In genomic region chr11:96006367-96006851, GRCm38 (mm10) we compare ENCODE assay signal across 9 mouse cellular contexts. TPM values are rescaled to one million over a fixed set of nuclear protein-coding genes. Genes with fewer than 3 reads are reported as not detected.
DNase-seq lines count a peak whose midpoint lies in the region; ATAC-seq and TF ChIP-seq lines count a peak whose summit lies in the region.
"Had no signal": no experiment of that assay in that cellular context is flagged by ENCODE, and none has a peak within 500 bp of the region (broad histone marks: within the 10 kb centered on the region; RNA-seq: fewer than 3 reads in every experiment).

No protein-coding gene starts in this region.

- H3K4me3 ChIP-seq in E14TG2a.4 (replicated peaks; ENCODE audit: low read length), result peak overlapping the region; percentile 92
- H3K4me3 ChIP-seq in forebrain, postnatal 0 days (ENCODE audit: low read depth, low read length), result peak overlapping the region; percentile 58
- H3K4me3 ChIP-seq in limb, embryonic 11.5 days (ENCODE audit: low read depth, low read length), result peak overlapping the region; percentile 90

- H3K27ac ChIP-seq in forebrain, postnatal 0 days (ENCODE audit: low read depth, low read length), result peak overlapping the region; percentile 69
- H3K27ac ChIP-seq in limb, embryonic 11.5 days (replicated peaks; ENCODE audit: low read depth, low read length), result peak overlapping the region; percentile 97

- H3K9ac ChIP-seq in forebrain, postnatal 0 days, result peak overlapping the region; percentile 67
- H3K9ac ChIP-seq in limb, embryonic 11.5 days (ENCODE audit: low read length), result peak overlapping the region; percentile 97

- no peaks in the 10 kb centered on the region for H3K27me3 ChIP-seq in E14TG2a.4 (ENCODE audit: insufficient read depth, low read length)
- peaks cover 17% of the 10 kb centered on the region; the same call in 1 of the 2 replicates for H3K27me3 ChIP-seq in forebrain, postnatal 0 days (ENCODE audit: insufficient read depth, low read length)
- H3K27me3 ChIP-seq in limb, embryonic 11.5 days (ENCODE audit: control insufficient read depth, insufficient read depth, low read length), result no peaks in the 10 kb centered on the region

- peak overlapping the region; percentile 76 for H3K4me2 ChIP-seq in forebrain, postnatal 0 days (ENCODE audit: low read depth)
- H3K4me2 ChIP-seq in limb, embryonic 11.5 days (ENCODE audit: low read depth, severe bottlenecking), result peak overlapping the region; percentile 76

- no peaks in the 10 kb centered on the region for H3K9me3 ChIP-seq in E14TG2a.4 (ENCODE audit: low read length)
- H3K9me3 ChIP-seq in forebrain, postnatal 0 days (ENCODE audit: low read length), result no peaks in the 10 kb centered on the region
- no peaks in the 10 kb centered on the region for H3K9me3 ChIP-seq in limb, embryonic 11.5 days (ENCODE audit: control insufficient read depth, low read length)

- no peak for TF ChIP-seq CTCF in E14TG2a.4 (conservative IDR thresholded peaks at IDR 0.05; ENCODE audit: low read length)
- no peak for TF ChIP-seq CTCF in forebrain, postnatal 0 days (IDR thresholded peaks at IDR 0.05; ENCODE audit: low read depth)

- ATAC-seq in forebrain, postnatal 0 days, result peak; percentile 12; the same call in 1 of the 2 replicates
- peak; percentile 38; the same call in 1 of the 2 replicates for ATAC-seq in limb, embryonic 11.5 days (ENCODE audit: insufficient number of reproducible peaks, low FRiP score, low TSS enrichment, low read depth)

- WGBS in forebrain, postnatal 0 days, result under 1% methylated on average over 33 of the region's 33 CpGs
- under 1% methylated on average over 33 of the region's 33 CpGs for WGBS in limb, embryonic 11.5 days

- H3K4me1 ChIP-seq in E14TG2a.4 (replicated peaks; ENCODE audit: low read depth, low read length), result peaks cover 53% of the 10 kb centered on the region
- peaks cover 9% of the 10 kb centered on the region for H3K4me1 ChIP-seq in forebrain, postnatal 0 days (ENCODE audit: insufficient read depth)
- H3K4me1 ChIP-seq in limb, embryonic 11.5 days (ENCODE audit: control insufficient read depth, insufficient read depth, low read length), result peaks cover 14% of the 10 kb centered on the region

- peaks cover 25% of the 10 kb centered on the region for H3K36me3 ChIP-seq in E14TG2a.4 (ENCODE audit: insufficient read depth, low read length)
- no peaks in the 10 kb centered on the region for H3K36me3 ChIP-seq in forebrain, postnatal 0 days (ENCODE audit: insufficient read depth)
- no peaks in the 10 kb centered on the region for H3K36me3 ChIP-seq in limb, embryonic 11.5 days (ENCODE audit: control insufficient read depth, insufficient read depth, low read length)

- DNase-seq in gastrocnemius, adult 18-20 months (ENCODE audit: low spot score), result peak; percentile 10
- DNase-seq in gastrocnemius, postnatal 25 days, result no peak
- DNase-seq in forebrain, postnatal 0 days, result peak; percentile 68
- DNase-seq in limb, embryonic 11.5 days (ENCODE audit: low spot score), result no peak
- DNase-seq in retina, embryonic 14.5 days (ENCODE audit: low spot score), result peak; percentile 68
- no peak for DNase-seq in spleen, adult 12 weeks (ENCODE audit: low spot score)
- DNase-seq in layer of hippocampus, adult 8-10 months (ENCODE audit: low spot score in 2 of 2), result no peak

RNA-seq across cellular contexts. Expression of gene Igf2bp1, which starts 0.7 kb away (rescaled TPM):
- not detected for total RNA-seq in gastrocnemius, adult 18-20 months (2021)
- total RNA-seq in gastrocnemius, postnatal 25 days (2021), result not detected
- 3.0 and 3.3 TPM in 2 replicates for total RNA-seq in forebrain, postnatal 0 days (2014; rRNA removed)
- 1.8 and 2.5 TPM in 2 replicates for polyA plus RNA-seq in forebrain, postnatal 0 days (2015; fragmentation: Nextera tagmentation; extraction: Ambion mirVana)
- polyA plus RNA-seq in limb, embryonic 11.5 days (2014; fragmentation: Nextera tagmentation; extraction: Ambion mirVana), result 106 and 116 TPM in 2 replicates
- total RNA-seq in layer of hippocampus, adult 8-10 months (2022), result not detected

RNA-seq across cellular contexts. Expression of gene Gip, which starts 17.9 kb away (rescaled TPM):
- total RNA-seq in gastrocnemius, adult 18-20 months (2021), result not detected
- total RNA-seq in gastrocnemius, postnatal 25 days (2021), result not detected
- not detected in 2 replicates for total RNA-seq in forebrain, postnatal 0 days (2014; rRNA removed)
- polyA plus RNA-seq in forebrain, postnatal 0 days (2015; fragmentation: Nextera tagmentation; extraction: Ambion mirVana), result not detected in 2 replicates
- not detected in 2 replicates for polyA plus RNA-seq in limb, embryonic 11.5 days (2014; fragmentation: Nextera tagmentation; extraction: Ambion mirVana)
- total RNA-seq in layer of hippocampus, adult 8-10 months (2022), result not detected
- polyA plus RNA-seq: gonadal fat pad, adult 2 months had no signal

RNA-seq across cellular contexts. Expression of gene Snf8, which starts 28.3 kb away (rescaled TPM):
- 10 to 100 TPM; 33.4 to 35.7 TPM for total RNA-seq in gastrocnemius, adult 18-20 months (2021)
- total RNA-seq in gastrocnemius, postnatal 25 days (2021), result 10 to 100 TPM; 31.1 to 31.8 TPM
- total RNA-seq in forebrain, postnatal 0 days (2014; rRNA removed), result 36.5 and 36.7 TPM in 2 replicates
- 112 and 120 TPM in 2 replicates for polyA plus RNA-seq in forebrain, postnatal 0 days (2015; fragmentation: Nextera tagmentation; extraction: Ambion mirVana)
- polyA plus RNA-seq in limb, embryonic 11.5 days (2014; fragmentation: Nextera tagmentation; extraction: Ambion mirVana), result 38.3 and 39.1 TPM in 2 replicates
- total RNA-seq in layer of hippocampus, adult 8-10 months (2022), result 100 to 1,000 TPM in 1 of 4 experiments, 10 to 100 TPM in 3; 88.0 to 114 (median 95.9) TPM

RNA-seq across cellular contexts. Expression of gene Ube2z, which starts 58.8 kb away (rescaled TPM):
- 10 to 100 TPM; 14.5 to 17.3 TPM for total RNA-seq in gastrocnemius, adult 18-20 months (2021)
- total RNA-seq in gastrocnemius, postnatal 25 days (2021), result 10 to 100 TPM; 15.0 to 15.6 TPM
- 54.9 and 56.2 TPM in 2 replicates for total RNA-seq in forebrain, postnatal 0 days (2014; rRNA removed)
- polyA plus RNA-seq in forebrain, postnatal 0 days (2015; fragmentation: Nextera tagmentation; extraction: Ambion mirVana), result 29.4 and 35.4 TPM in 2 replicates
- 31.1 and 35.4 TPM in 2 replicates for polyA plus RNA-seq in limb, embryonic 11.5 days (2014; fragmentation: Nextera tagmentation; extraction: Ambion mirVana)
- 10 to 100 TPM; 55.2 to 57.7 (median 57.1) TPM for total RNA-seq in layer of hippocampus, adult 8-10 months (2022)

Comparison
In these comparisons a context has a peak if more than half of its experiments do, and no peak if none do; other contexts are left out.
1. DNase-seq: peak in gastrocnemius, adult 18-20 months (single experiment), forebrain, postnatal 0 days (single experiment) and retina, embryonic 14.5 days (single experiment); none in gastrocnemius, postnatal 25 days (single experiment), limb, embryonic 11.5 days (single experiment), spleen, adult 12 weeks (single experiment) and layer of hippocampus, adult 8-10 months (0 of 2).
2. Peak in every context shown above with its lines, with median percentiles within 50 percentile points of each other: H3K4me3 ChIP-seq.